Mouse (Mus musculus) CD4-positive, CD25-positive, alpha-beta regulatory T cell, adult 4 months (primary cell): ENCODE measurements at regions not wholly inside any gene's neighbourhood (a gene's known extent, or its start where the extent isn't known, plus 50 kb on each side); places are given as distances from the start of the nearest gene placed in this dataset.
"Not testable (repeated sequence)": the region's sequence is repeated elsewhere in the genome, so short reads cannot be mapped to it uniquely, and the experiment has no call there.

Experiments used
- ATAC-seq: one replicate; pipeline ENCODE4 v1.8.0; 2017

DNA sequence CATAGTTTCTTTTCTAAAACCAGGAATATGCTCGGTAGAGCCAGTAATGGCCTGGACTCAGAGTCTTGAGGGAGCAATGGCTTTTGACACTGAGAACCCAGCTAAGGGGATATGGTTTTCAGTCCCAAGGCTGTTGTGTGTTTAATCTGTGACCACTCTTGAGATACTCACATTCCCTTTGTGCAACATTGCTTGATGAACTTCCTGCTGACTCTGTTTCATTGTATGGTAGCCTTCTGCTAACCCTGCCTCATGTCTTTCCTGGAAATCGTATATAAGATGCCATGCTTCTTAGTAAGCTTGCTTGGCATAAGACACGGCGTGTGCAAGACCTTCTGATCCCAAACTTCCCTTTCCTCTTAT is 92.7 kb upstream of the Cpsf6 start:
- ATAC-seq: no peak

GRCm38 (mm10) chr10:117471818-117472567 is 92.2 kb upstream of the Cpsf6 start:
- ATAC-seq: no peak

DNA sequence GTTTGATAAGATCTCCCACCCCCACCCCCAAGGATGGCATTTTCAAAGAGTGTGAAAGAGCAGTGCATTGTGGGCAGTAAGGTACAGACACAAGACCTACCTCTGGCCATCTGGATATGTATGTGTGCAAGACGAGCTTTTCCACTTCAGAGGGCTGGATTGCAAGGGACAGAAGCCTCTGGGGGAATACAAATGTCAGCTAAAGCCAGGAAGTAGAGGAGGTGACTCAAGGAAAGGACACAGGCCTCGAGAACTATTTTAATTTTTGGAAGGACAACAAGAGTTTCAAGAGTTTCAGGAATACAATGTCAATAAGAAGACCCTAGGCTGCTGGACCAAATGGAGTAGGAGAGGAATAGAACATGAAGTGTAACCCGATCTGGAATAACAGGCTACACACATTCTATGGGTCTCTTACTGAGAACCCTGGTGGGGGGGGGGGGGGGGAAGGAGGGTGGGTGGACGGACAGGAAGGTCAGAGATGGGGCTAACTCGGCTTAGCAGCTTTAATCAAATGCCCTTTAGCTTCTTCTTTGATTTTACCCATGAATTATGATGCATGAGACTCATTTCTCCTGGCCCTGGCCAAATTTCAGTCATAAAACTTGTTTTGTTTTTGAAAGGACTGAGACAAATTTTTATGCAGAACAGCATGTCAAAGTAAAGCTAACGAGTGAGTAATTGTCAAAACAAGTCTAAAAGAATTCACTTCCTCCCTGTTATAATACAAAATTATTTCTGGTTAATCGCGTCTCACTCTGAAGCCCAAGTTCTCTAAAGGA is 91.4 kb upstream of the Cpsf6 start:
- ATAC-seq: no peak

DNA sequence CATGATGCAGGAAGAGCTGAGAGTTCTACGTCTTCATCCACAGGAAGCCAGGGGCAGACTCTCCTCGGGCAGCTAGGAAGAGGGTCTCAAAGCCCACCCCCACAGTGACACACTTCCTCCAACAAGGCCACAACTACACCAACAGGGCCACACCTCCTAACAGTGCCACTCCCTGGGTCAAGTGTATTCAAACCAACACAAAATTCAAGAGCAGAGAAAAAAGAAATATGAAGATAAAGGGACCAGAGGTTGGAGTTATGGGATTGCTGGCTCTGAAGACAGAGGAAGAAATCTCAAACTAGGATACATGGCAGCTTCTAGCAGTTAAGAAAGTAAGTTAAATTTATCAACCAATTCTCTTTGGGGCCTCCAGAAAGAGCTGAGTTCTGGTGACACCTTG is 90.7 kb upstream of the Cpsf6 start:
- no peak for ATAC-seq

DNA sequence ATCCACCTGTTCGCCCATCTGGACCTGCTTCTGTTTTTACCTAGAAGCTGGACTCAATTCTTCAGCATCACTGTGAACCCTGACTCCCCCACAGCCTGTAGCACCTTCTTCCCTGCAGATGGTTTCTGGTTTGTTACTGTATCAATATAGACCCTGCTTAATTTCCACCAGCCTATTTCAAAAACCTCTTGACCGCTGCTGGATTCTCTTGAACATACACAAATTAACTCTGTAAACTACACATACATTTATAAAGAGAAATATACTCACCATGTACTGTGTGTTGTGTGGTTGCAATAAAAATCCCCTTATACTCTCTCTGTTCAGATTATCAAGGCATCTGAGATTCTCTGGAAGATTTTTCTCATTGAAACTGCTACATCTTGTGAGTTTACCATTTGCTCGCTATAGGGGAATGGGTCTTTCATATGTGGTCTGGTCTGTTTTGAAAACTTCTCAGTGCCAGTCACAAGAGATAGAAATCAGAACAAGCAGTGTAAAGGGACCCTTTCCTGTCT is 89.8 kb upstream of the Cpsf6 start:
- ATAC-seq: no peak

- ATAC-seq: no peak
Observed at GRCm38 (mm10) chr10:117468931-117469572, 89.2 kb upstream of the Cpsf6 start.

- no peak for ATAC-seq
Observed at GRCm38 (mm10) chr10:117468381-117468780, 88.6 kb upstream of the Cpsf6 start.

DNA sequence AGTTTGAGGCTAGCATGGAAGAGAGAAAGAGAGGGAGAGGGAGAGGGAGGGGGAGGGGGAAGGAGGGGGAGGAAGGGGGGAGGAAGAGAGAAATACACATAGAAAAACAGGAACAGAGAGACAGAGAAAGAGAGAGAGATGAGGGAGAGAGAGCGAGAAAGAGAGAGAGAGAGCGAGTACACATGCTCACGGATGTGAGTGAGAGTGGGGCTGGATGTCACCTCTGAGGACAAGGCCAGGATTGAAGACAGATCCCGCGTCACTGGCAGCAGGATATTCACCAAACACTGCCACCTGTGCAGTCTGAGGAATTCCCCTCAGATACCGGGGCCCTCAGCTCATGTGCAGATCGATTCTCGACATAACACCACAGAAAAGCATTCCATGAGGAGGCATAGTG is 87.3 kb upstream of the Cpsf6 start:
- no peak for ATAC-seq

GRCm38 (mm10) chr10:117466391-117466790 is 86.6 kb upstream of the Cpsf6 start:
- no peak for ATAC-seq

- no peak for ATAC-seq
Observed at GRCm38 (mm10) chr10:117465671-117466250, 85.9 kb upstream of the Cpsf6 start.

DNA sequence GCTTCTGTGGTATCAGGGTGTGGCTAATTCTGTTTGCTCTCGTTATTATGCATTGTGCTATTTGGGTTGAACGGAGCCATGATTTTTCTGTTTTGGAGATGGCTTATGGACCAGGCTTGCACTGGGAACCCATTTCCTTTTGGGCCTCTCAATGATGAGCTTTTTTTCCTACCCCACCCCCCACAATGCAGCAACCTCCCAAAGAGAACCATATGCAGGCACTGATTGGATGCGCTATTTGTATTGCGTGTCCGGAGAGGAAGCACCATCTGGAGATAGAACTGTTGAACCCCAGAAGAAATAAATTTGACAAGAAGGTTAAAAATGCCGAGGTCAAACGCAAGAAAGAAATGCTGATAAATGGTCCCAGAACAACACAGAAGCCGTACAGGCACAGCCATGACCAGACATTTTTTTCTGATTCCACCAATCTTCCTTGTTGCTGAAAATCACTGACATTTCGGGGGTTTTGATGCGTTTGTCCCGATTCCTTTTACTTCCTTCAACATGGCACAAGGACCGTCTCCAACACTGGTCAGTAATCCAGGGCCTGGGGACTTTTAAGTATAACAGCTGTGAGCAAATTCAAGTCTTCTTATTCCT is 85.3 kb upstream of the Cpsf6 start:
- no peak for ATAC-seq

- not testable (repeated sequence) for ATAC-seq
Observed at GRCm38 (mm10) chr10:117464331-117464730, 84.5 kb upstream of the Cpsf6 start.

- ATAC-seq: no peak
Observed at GRCm38 (mm10) chr10:117463636-117464035, 83.8 kb upstream of the Cpsf6 start.

DNA sequence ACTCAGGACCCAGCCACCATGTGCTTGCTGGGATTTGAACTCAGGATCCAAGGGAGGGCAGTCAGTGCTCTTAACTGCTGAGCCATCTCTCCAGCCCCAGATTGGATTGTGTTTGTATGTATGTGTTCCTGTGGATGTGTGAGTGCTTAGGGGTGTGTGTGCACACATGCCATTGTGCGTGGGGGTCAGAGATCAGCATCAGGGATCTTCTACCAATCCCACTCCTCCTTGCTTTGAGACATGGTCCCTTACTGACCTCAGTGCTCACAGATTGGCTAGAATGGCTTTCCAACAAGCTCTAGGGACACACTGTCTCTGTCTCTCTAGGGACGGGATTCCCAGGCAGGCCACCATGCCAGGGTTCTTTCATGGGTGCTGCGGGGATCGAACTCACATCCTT is 83.1 kb upstream of the Cpsf6 start:
- ATAC-seq: no peak

- no peak for ATAC-seq
Observed at GRCm38 (mm10) chr10:117461791-117462516, 82.1 kb upstream of the Cpsf6 start.

- no peak for ATAC-seq
Observed at GRCm38 (mm10) chr10:117461261-117461660, 81.4 kb upstream of the Cpsf6 start.

DNA sequence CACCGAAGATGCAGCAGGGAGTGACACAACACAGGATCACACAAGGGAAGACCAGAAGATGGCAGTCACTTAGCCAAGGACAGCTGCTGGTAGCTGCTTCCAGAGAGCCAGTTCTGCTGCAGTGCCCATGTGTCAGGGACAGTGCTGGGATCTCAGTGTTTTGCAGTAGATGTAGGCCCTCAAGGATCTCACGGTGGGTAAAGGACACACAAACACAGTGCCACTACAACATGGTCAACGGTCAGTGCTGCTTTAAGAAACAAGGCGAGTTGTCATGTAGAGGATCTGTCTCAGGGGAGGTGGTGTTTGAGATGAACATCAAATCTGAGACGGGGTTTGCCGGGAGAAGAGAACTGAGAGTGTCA is 80.5 kb upstream of the Cpsf6 start:
- ATAC-seq: no peak

- ATAC-seq: no peak
Observed at GRCm38 (mm10) chr10:117459651-117460365, 80.0 kb upstream of the Cpsf6 start.

- ATAC-seq: no peak
Observed at GRCm38 (mm10) chr10:117459041-117459475, 79.2 kb upstream of the Cpsf6 start.

GRCm38 (mm10) chr10:117458271-117459040 is 78.6 kb upstream of the Cpsf6 start:
- ATAC-seq: no peak

DNA sequence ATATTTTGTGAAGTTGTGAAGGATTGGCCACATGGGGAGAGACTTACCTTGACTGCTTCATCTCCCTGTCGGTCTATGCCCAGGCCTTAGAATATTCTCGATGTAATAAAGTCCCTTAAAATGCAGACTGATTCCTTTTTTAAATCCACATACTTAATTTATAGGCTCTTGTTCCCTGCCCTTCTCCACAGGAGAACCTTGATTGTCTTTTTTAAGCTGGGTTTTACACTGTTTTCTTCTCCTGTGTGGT is 77.8 kb upstream of the Cpsf6 start:
- no peak for ATAC-seq
